Comparison of ENCODE assay signal across 8 mouse cellular contexts in the genomic region with DNA sequence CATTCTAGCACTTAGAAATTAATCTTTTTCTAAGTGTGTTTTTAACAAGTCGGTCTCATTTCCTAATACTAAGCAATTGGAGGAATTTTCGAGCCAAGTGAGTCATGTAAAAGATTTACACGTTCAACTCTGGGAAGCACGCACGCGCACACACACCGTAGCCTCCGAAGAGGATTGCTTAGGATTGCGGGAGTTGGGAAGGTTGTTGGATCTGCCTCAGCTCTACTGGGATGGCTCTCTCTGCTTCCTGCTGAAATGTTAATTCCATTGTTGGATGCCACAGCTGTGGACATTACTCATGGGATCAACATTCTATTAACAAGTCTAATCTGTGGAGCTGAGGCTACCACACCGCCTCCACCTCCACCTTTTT. TPM values are rescaled to one million over a fixed set of nuclear protein-coding genes. Genes with fewer than 3 reads are reported as not detected.
DNase-seq lines count a peak whose midpoint lies in the region; ATAC-seq and TF ChIP-seq lines count a peak whose summit lies in the region.

No protein-coding gene starts in this region.

- peak overlapping the region; percentile 90 for H3K4me3 ChIP-seq in ES-Bruce4 (ENCODE audit: low read depth, low read length)
- peak overlapping the region; percentile 83 for H3K4me3 ChIP-seq in embryonic facial prominence, embryonic 13.5 days
- H3K4me3 ChIP-seq in hindbrain, embryonic 16.5 days (ENCODE audit: low read length), result peak overlapping the region; percentile 89
- H3K4me3 ChIP-seq in limb, embryonic 13.5 days, result peak overlapping the region; percentile 84
- peak overlapping the region; percentile 83 for H3K4me3 ChIP-seq in olfactory bulb, adult 2 months (ENCODE audit: insufficient read depth, low read depth, low read length)

- WGBS in embryonic facial prominence, embryonic 13.5 days, result 5% methylated on average over 10 of the region's 10 CpGs
- WGBS in hindbrain, embryonic 16.5 days, result 1% methylated on average over 10 of the region's 10 CpGs
- WGBS in limb, embryonic 13.5 days, result 5% methylated on average over 10 of the region's 10 CpGs
- WGBS in olfactory bulb, adult 2 months, result 5% methylated on average over 10 of the region's 10 CpGs

- peak overlapping the region; percentile 83 for H3K9ac ChIP-seq in ES-Bruce4 (ENCODE audit: low read depth, poor library complexity, severe bottlenecking)
- peak overlapping the region; percentile 83 for H3K9ac ChIP-seq in embryonic facial prominence, embryonic 13.5 days
- H3K9ac ChIP-seq in hindbrain, embryonic 16.5 days (ENCODE audit: low read depth, low read length), result peak overlapping the region; percentile 95
- 0 out of 2 replicates have a peak overlapping the region, but pooled peaks have one; percentile 45 for H3K9ac ChIP-seq in limb, embryonic 13.5 days

- no peak for ATAC-seq in embryonic facial prominence, embryonic 13.5 days (ENCODE audit: insufficient number of reproducible peaks, insufficient read depth, low FRiP score, low TSS enrichment, low read depth)
- no peak for ATAC-seq in hindbrain, embryonic 16.5 days
- ATAC-seq in limb, embryonic 13.5 days (ENCODE audit: low FRiP score, low read depth), result no peak
- ATAC-seq in megakaryocyte progenitor cell, adult 5-6 weeks (replicated peaks; ENCODE audit: poor library complexity), result no peak

- H3K27me3 ChIP-seq in ES-Bruce4 (ENCODE audit: control insufficient read depth, insufficient read depth, low read length, poor library complexity, severe bottlenecking), result no peaks in the 10 kb centered on the region
- no peaks in the 10 kb centered on the region; the same call in 1 of the 2 replicates for H3K27me3 ChIP-seq in embryonic facial prominence, embryonic 13.5 days
- H3K27me3 ChIP-seq in hindbrain, embryonic 16.5 days (replicated peaks; ENCODE audit: control insufficient read depth, insufficient read depth, low read length), result no peaks in the 10 kb centered on the region
- peaks cover 4% of the 10 kb centered on the region; the same call in 1 of the 2 replicates for H3K27me3 ChIP-seq in limb, embryonic 13.5 days

- peaks cover 1% of the 10 kb centered on the region for H3K4me1 ChIP-seq in ES-Bruce4 (ENCODE audit: control insufficient read depth, insufficient read depth, low read length)
- peaks cover 18% of the 10 kb centered on the region for H3K4me1 ChIP-seq in embryonic facial prominence, embryonic 13.5 days
- peaks cover 15% of the 10 kb centered on the region for H3K4me1 ChIP-seq in hindbrain, embryonic 16.5 days (ENCODE audit: control insufficient read depth, insufficient read depth, low read depth, low read length)
- peaks cover 12% of the 10 kb centered on the region; the same call in 1 of the 2 replicates for H3K4me1 ChIP-seq in limb, embryonic 13.5 days
- peaks cover 3% of the 10 kb centered on the region; the same call in 1 of the 2 replicates for H3K4me1 ChIP-seq in olfactory bulb, adult 2 months (ENCODE audit: control insufficient read depth, insufficient read depth, low read length)

- TF ChIP-seq CTCF in ES-Bruce4 (IDR thresholded peaks at IDR 0.05; ENCODE audit: low read depth, low read length), result no peak
- TF ChIP-seq CTCF in olfactory bulb, adult 2 months (IDR thresholded peaks at IDR 0.05; ENCODE audit: insufficient read depth, low read depth, low read length), result no peak

- peak overlapping the region; percentile 82 for H3K4me2 ChIP-seq in embryonic facial prominence, embryonic 13.5 days
- H3K4me2 ChIP-seq in hindbrain, embryonic 16.5 days (ENCODE audit: low read length), result peak overlapping the region; percentile 87
- H3K4me2 ChIP-seq in limb, embryonic 13.5 days (replicated peaks), result peak overlapping the region; percentile 84

- no peak for TF ChIP-seq POLR2A in ES-Bruce4 (IDR thresholded peaks at IDR 0.05; ENCODE audit: insufficient read depth, low read length)
- TF ChIP-seq POLR2A in olfactory bulb, adult 2 months (IDR thresholded peaks at IDR 0.05; ENCODE audit: insufficient read depth, low read depth, low read length), result no peak

- H3K27ac ChIP-seq in ES-Bruce4 (ENCODE audit: insufficient read depth, low read length), result no peak overlapping the region
- no peak overlapping the region for H3K27ac ChIP-seq in embryonic facial prominence, embryonic 13.5 days
- peak overlapping the region; percentile 96 for H3K27ac ChIP-seq in hindbrain, embryonic 16.5 days (ENCODE audit: low read depth, low read length)
- no peak overlapping the region for H3K27ac ChIP-seq in limb, embryonic 13.5 days
- no peak overlapping the region for H3K27ac ChIP-seq in olfactory bulb, adult 2 months (ENCODE audit: insufficient read depth, low read depth, low read length)

- H3K9me3 ChIP-seq in ES-Bruce4 (replicated peaks; ENCODE audit: control insufficient read depth, insufficient read depth, low read length, poor library complexity, severe bottlenecking), result no peaks in the 10 kb centered on the region
- H3K9me3 ChIP-seq in embryonic facial prominence, embryonic 13.5 days, result no peaks in the 10 kb centered on the region
- H3K9me3 ChIP-seq in hindbrain, embryonic 16.5 days (ENCODE audit: control insufficient read depth, low read length), result no peaks in the 10 kb centered on the region
- no peaks in the 10 kb centered on the region for H3K9me3 ChIP-seq in limb, embryonic 13.5 days

- H3K36me3 ChIP-seq in ES-Bruce4 (ENCODE audit: control insufficient read depth, insufficient read depth, low read length, poor library complexity, severe bottlenecking), result no peaks in the 10 kb centered on the region
- H3K36me3 ChIP-seq in embryonic facial prominence, embryonic 13.5 days, result no peaks in the 10 kb centered on the region
- no peaks in the 10 kb centered on the region for H3K36me3 ChIP-seq in hindbrain, embryonic 16.5 days (ENCODE audit: control insufficient read depth, insufficient read depth, low read length)
- H3K36me3 ChIP-seq in limb, embryonic 13.5 days, result no peaks in the 10 kb centered on the region

- TF ChIP-seq EP300 in ES-Bruce4 (IDR thresholded peaks at IDR 0.05; ENCODE audit: insufficient read depth, low read depth, low read length), result no peak

- DNase-seq in cerebellum, adult 18-20 months, result peak; percentile 25 to 46
- DNase-seq in cerebellum, adult 9-11 months, result no peak

RNA-seq across cellular contexts. Expression of gene Cxadr, which starts 1.4 kb away (rescaled TPM):
- polyA plus RNA-seq in ES-Bruce4 (2011; ENCODE audit: insufficient read depth, insufficient read length, low read depth, missing spikeins), result 24.4 and 26.1 TPM in 2 replicates
- polyA plus RNA-seq in embryonic facial prominence, embryonic 13.5 days (2015; fragmentation: Nextera tagmentation; extraction: Ambion mirVana), result 24.1 and 30.3 TPM in 2 replicates
- polyA plus RNA-seq in hindbrain, embryonic 16.5 days (2015; fragmentation: Nextera tagmentation; extraction: Ambion mirVana), result 144 and 156 TPM in 2 replicates
- polyA plus RNA-seq in limb, embryonic 13.5 days (2015; fragmentation: Nextera tagmentation; extraction: Ambion mirVana), result 22.9 and 25.6 TPM in 2 replicates
- polyA plus RNA-seq in olfactory bulb, adult 2 months (2012; ENCODE audit: insufficient read depth, insufficient read length, low replicate concordance, missing spikeins), result not detected in 2 replicates
- total RNA-seq in megakaryocyte progenitor cell, adult 5-6 weeks (2015), result 1.6 and 1.9 TPM in 2 replicates
- total RNA-seq in megakaryocyte progenitor cell, adult 5-6 weeks (2017), result 2.7 and 7.5 TPM in 2 replicates

Comparison
In these comparisons a context has a peak if more than half of its experiments do, and no peak if none do; other contexts are left out.
1. H3K9ac ChIP-seq: peak in every context shown above with its lines; median percentile 95 in hindbrain, embryonic 16.5 days; 83 in ES-Bruce4; 83 in embryonic facial prominence, embryonic 13.5 days; 45 in limb, embryonic 13.5 days.
2. RNA of gene Cxadr, which starts 1.4 kb away (polyA plus RNA-seq): 144 to 156 TPM in hindbrain, embryonic 16.5 days, 22.9 to 25.6 TPM in limb, embryonic 13.5 days, 24.4 to 26.1 TPM in ES-Bruce4 and 24.1 to 30.3 TPM in embryonic facial prominence, embryonic 13.5 days; not detected in olfactory bulb, adult 2 months; every median in the first group is over 10 times any median in the second.
3. Peak in every context shown above with its lines, with median percentiles within 50 percentile points of each other: H3K4me3 ChIP-seq and H3K4me2 ChIP-seq.